Mouse (Mus musculus) CH12F3 (cell line): Measurements from ENCODE around the gene Rnf213.

Experiments used
- in situ Hi-C: fragments of 300-500 bp; cut with MboI; formaldehyde crosslinking; loops from 2 replicates; pipeline ENCODE4 v1.14.3; 2020; ENCODE audit warnings: low sequenced_read_pairs

Gene Rnf213

GRCm38 (mm10) chr11:119514108-119514860 lies 121.4 kb downstream of the Rnf213 start:
- in situ Hi-C loops = no loop called here

GRCm38 (mm10) chr11:119514967-119515636 lies 122.2 kb downstream of the Rnf213 start:
- in situ Hi-C loops = no loop called here

GRCm38 (mm10) chr11:119515823-119516676 lies 123.2 kb downstream of the Rnf213 start:
- in situ Hi-C loops = no loop called here

- in situ Hi-C loops = no loop called here
These were observed 123.9 kb downstream of the Rnf213 start for GRCm38 (mm10) chr11:119516677-119517361.

- in situ Hi-C loops = no loop called here
These were observed 126.5 kb downstream of the Rnf213 start for GRCm38 (mm10) chr11:119519387-119519786.

- in situ Hi-C loops = no loop called here
These were observed 127.3 kb downstream of the Rnf213 start for GRCm38 (mm10) chr11:119520005-119520712.

GRCm38 (mm10) chr11:119520713-119521063 lies 127.8 kb downstream of the Rnf213 start:
- in situ Hi-C loops = no loop called here

- in situ Hi-C loops = no loop called here
These were observed 129.2 kb downstream of the Rnf213 start for GRCm38 (mm10) chr11:119521920-119522710.

DNA sequence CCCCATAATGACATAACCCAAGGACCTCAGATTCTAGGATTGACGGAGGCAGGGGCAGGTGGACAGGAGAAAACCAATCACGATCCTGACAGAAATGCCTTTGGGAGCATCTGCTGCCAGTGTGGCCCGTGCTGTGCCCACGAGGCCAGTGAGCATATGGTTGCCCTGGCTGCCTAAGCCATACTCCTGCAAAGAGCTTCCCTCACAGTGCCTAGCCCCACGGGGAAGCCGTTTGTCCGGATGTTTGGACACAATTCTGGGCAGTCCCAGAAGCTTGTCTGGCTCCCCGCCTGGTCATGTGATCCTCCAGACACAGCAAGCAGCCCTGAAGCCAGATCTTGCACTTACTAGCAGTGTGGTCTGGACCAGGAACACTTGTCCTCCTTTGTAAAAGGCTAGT lies 129.9 kb downstream of the Rnf213 start:
- in situ Hi-C loops = no loop called here

DNA sequence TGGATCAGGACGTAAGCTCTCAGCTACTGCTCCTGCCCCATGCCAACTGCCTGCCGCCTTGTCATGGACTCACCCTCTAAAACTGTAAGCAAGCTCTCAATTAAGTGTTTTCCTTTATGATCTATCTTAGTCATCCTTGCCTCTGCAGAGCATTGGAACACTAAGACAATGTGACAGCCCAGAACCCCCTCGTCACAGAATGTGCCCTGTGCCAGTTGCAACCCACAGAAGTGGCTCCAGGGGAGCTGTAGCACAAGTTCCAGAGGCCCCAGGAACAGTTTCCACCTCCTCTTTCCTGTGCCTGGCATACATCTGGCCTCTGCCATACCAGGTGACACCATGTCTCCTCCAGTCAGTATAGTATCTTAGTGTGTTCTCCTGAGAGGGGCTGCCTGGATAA lies 130.5 kb downstream of the Rnf213 start:
- in situ Hi-C loops = no loop called here

DNA sequence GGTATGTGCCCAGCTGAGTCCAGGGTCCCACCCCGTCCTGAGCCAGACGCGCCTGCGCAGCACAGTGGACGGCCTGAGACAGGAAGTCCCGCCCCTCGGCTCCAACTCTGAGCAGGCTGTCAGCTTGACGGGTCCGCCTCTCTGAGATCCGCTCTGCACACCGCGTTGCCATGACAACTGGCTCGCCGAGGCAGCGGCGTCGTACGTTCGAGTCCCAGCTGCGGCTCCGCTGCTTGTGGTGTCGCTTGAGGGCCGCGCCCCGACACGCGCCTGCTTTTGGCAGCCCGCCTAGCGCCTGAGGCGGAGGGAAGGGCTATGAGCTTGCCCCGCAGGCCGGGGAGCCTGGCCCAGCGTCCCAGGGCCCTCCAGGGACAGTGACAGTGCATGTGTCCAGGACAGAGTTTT lies 131.6 kb downstream of the Rnf213 start:
- in situ Hi-C loops = no loop called here

- in situ Hi-C loops = no loop called here
These were observed 133.4 kb downstream of the Rnf213 start for GRCm38 (mm10) chr11:119526068-119526966.

- in situ Hi-C loops = no loop called here
These were observed 136.0 kb downstream of the Rnf213 start for GRCm38 (mm10) chr11:119528930-119529329.

DNA sequence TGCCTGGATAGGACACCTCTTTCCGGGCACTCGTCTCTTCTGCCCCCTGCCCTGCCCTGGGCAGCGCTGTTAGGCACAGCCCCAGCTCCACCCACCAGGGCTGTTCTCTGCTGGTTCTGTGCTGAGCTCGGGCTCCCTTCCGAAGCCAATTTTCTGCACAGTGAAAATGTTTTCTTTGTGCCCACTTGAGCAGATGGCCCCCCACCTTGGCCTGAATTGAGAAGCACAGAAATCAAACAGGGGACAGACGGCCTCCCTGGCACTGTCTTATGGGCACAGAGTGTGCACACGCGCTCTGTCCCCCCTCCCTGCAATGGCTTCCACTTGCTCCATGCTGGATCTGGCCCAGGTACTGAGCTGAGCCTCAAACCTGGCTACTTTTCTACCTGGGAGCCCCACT lies 139.6 kb downstream of the Rnf213 start:
- in situ Hi-C loops = no loop called here

DNA sequence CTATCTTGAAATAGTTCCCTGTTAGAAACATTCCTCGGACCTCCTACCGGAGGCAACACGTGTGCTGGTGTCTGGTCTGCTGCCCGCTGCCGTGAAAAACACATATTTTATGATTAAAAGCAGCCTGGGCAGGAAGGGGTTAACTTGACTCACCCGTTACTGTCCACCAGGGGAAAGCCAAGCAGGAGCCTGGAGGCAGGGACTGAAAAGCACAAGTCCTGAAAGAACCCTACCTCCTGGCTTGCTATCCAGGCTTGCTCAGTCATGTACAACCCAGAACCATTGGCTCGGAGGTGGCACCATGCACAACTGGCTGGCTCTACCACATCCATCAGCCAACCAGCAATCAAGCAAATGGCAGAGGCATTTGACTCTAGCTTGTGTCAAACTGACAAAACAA lies 140.8 kb downstream of the Rnf213 start:
- in situ Hi-C loops = no loop called here
